Mouse (Mus musculus): ENCODE measurements around the gene Zfpm1. TPM values are rescaled to one million over a fixed set of nuclear protein-coding genes. Genes with fewer than 3 reads are reported as not detected.

The Zfpm1 gene
- polyA plus RNA-seq, 1 experiment from 2014 or later, result 1.00 TPM

- ATAC-seq (ENCODE audit: low FRiP score), result no peak
- 52% methylated on average over 13 of the region's 13 CpGs for WGBS
- no peak overlapping the region for H3K9ac ChIP-seq (replicated peaks)
- peaks cover 27% of the 10 kb centered on the region for H3K4me1 ChIP-seq
- no peak overlapping the region for H3K4me2 ChIP-seq
- H3K27ac ChIP-seq (replicated peaks), result no peak overlapping the region
- H3K27me3 ChIP-seq (replicated peaks), result 0 out of 2 replicates have a peak, but pooled peaks cover 3% of the 10 kb centered on the region
- H3K4me3 ChIP-seq (replicated peaks), result no peak overlapping the region
- no peaks in the 10 kb centered on the region for H3K9me3 ChIP-seq (replicated peaks)
- H3K36me3 ChIP-seq, result no peaks in the 10 kb centered on the region
Observed at GRCm38 (mm10) chr8:122301081-122301480, 19.1 kb downstream of the Zfpm1 start.

DNA sequence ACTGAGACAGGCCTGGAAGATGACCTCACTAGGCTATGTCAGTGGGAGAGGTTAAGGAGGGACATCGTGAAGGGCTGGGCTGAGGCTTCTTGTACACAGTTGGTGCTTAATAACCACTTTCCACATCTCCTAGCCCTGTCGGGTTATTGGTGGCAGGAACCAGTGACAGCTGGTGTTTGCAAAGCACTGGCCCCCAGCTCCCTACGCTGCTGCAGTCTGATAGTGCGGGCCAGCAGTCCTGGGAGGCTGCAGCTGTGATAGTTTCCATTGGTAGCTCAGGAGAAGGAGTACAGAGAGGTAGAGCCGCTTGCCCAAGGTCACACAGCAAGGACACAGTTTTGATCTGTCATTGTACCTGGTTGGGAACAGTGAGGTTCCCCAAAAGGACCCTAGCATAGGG, 19.9 kb downstream of the Zfpm1 start:
- Histone ChIP-seq H3K27me3 (replicated peaks) (0 out of 2 replicates have a peak, but pooled peaks cover 3% of the 10 kb centered on the region), H3K9me3 (replicated peaks) (no peaks in the 10 kb centered on the region), H3K4me3 (replicated peaks) (no peak overlapping the region), H3K27ac (replicated peaks) (no peak overlapping the region), H3K36me3 (no peaks in the 10 kb centered on the region), H3K4me1 (peaks cover 25% of the 10 kb centered on the region), H3K9ac (replicated peaks) (no peak overlapping the region), H3K4me2 (no peak overlapping the region)
- ATAC-seq (ENCODE audit: low FRiP score), result no peak
- WGBS, result 72% methylated on average over 5 of the region's 5 CpGs

DNA sequence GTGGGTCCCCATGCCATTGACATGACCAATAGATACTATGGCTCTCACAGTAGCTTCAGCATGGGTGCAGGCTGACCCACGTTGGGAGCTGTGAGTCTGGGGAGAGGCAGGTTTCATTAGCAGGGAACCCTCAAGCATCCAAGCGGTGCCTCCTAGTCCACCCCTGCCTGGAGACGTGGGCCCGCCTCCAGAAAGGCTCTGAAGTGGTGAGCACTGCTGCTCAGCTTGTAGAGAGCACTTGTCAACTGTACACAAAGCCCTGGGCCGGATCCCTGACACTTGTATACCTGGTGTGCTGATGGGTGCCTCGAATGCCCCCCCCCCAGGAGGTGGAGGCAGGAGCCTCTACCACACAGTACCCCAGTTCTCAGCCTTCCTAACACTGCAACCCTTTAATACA, 21.5 kb downstream of the Zfpm1 start:
- Histone ChIP-seq H3K36me3 (no peaks in the 10 kb centered on the region), H3K9ac (replicated peaks) (no peak overlapping the region), H3K4me2 (no peak overlapping the region), H3K27me3 (replicated peaks) (no peaks in the 10 kb centered on the region), H3K9me3 (replicated peaks) (no peaks in the 10 kb centered on the region), H3K27ac (replicated peaks) (no peak overlapping the region), H3K4me3 (replicated peaks) (no peak overlapping the region), H3K4me1 (peaks cover 34% of the 10 kb centered on the region)
- no peak for ATAC-seq (ENCODE audit: low FRiP score)
- WGBS, result 77% methylated on average over 6 of the region's 6 CpGs

DNA sequence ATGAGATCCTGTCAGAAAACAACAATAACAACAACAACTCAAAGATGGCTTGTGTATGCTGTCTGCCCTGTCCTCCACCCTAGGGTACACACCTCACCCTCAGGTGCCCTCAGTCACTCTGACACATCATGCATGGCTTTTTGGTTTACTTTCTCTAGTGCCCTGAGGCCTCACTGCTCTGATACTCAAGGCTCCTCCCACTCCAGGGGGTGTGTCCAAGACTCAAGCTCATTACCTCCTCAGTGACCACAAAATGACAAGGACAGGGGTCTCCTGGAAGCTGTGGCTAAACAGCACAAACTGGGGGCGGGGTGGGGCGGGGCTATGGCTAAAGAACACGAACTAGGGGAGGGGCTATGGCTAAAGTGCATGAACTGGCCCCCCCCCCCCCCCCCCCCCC, 22.1 kb downstream of the Zfpm1 start:
- Histone ChIP-seq H3K4me2 (no peak overlapping the region), H3K9ac (replicated peaks) (no peak overlapping the region), H3K27ac (replicated peaks) (no peak overlapping the region), H3K4me3 (replicated peaks) (no peak overlapping the region), H3K27me3 (replicated peaks) (no peaks in the 10 kb centered on the region), H3K9me3 (replicated peaks) (no peaks in the 10 kb centered on the region), H3K4me1 (peaks cover 34% of the 10 kb centered on the region), H3K36me3 (no peaks in the 10 kb centered on the region)
- no peak for ATAC-seq (ENCODE audit: low FRiP score)
- 23% methylated on average over 2 of the region's 3 CpGs for WGBS

GRCm38 (mm10) chr8:122306660-122307399, 24.9 kb downstream of the Zfpm1 start:
- Histone ChIP-seq H3K36me3 (no peaks in the 10 kb centered on the region), H3K4me2 (no peak overlapping the region), H3K27me3 (replicated peaks) (no peaks in the 10 kb centered on the region), H3K9me3 (replicated peaks) (no peaks in the 10 kb centered on the region), H3K4me1 (peaks cover 23% of the 10 kb centered on the region), H3K4me3 (replicated peaks) (no peak overlapping the region), H3K27ac (replicated peaks) (no peak overlapping the region), H3K9ac (replicated peaks) (no peak overlapping the region)
- ATAC-seq (ENCODE audit: low FRiP score), result no peak
- WGBS, result 50% methylated on average over 26 of the region's 26 CpGs

- no peak overlapping the region for H3K27ac ChIP-seq (replicated peaks)
- no peak overlapping the region for H3K4me2 ChIP-seq
- no peaks in the 10 kb centered on the region for H3K36me3 ChIP-seq
- no peak for ATAC-seq (ENCODE audit: low FRiP score)
- H3K9ac ChIP-seq (replicated peaks), result no peak overlapping the region
- H3K9me3 ChIP-seq (replicated peaks), result no peaks in the 10 kb centered on the region
- H3K27me3 ChIP-seq (replicated peaks), result no peaks in the 10 kb centered on the region
- H3K4me3 ChIP-seq (replicated peaks), result no peak overlapping the region
- WGBS, result 67% methylated on average over 8 of the region's 8 CpGs
- H3K4me1 ChIP-seq, result peaks cover 15% of the 10 kb centered on the region
Observed at GRCm38 (mm10) chr8:122307836-122308235, 25.9 kb downstream of the Zfpm1 start.

DNA sequence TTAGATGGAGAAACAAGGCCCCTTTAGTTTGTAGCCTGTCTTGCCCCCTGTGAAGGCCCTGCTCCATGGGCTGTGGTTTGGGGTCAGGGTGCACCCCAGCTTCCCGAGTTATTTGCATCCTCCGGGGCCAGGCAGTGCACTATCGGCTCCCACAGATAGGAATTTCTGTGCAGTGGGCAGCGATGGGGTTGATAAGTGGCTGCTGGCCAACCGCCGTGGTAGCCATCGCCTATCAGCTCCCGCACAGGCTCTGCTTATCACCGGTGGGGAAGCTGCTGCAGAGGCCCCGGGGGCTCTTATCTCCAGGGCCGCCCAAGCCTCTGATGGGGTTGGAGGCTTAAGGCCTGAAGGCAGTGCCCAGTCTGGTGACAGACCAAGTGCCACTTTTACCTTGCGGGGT, 27.3 kb downstream of the Zfpm1 start:
- no peak for ATAC-seq (ENCODE audit: low FRiP score)
- Histone ChIP-seq H3K9ac (replicated peaks) (no peak overlapping the region), H3K27ac (replicated peaks) (no peak overlapping the region)

DNA sequence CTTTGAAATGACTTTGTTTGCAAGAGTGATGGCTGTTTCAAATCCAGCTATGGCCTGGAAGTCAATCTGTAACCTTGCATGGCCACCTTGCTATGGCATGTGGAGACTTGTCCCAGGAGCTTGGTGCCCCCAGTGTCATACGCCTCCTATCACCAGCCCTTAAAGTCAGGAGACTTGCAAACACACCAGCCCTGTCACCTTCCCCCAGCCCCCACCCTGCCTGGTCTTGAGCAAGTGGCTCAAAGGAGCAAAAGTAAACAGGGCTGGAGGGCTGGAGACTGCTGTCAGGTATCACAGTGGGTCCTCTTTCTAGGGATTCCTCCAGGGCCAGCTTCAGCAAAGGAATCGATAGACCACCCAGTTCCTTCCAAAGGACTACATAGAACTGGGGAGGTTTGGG, 29.2 kb downstream of the Zfpm1 start:
- H3K4me3 ChIP-seq (replicated peaks), result no peak overlapping the region
- no peak overlapping the region for H3K27ac ChIP-seq (replicated peaks)
- peaks cover 15% of the 10 kb centered on the region for H3K4me1 ChIP-seq
- no peaks in the 10 kb centered on the region for H3K9me3 ChIP-seq (replicated peaks)
- H3K27me3 ChIP-seq (replicated peaks), result no peaks in the 10 kb centered on the region
- WGBS, result 86% methylated on average over 2 of the region's 2 CpGs
- ATAC-seq (ENCODE audit: low FRiP score), result no peak
- no peak overlapping the region for H3K9ac ChIP-seq (replicated peaks)
- H3K4me2 ChIP-seq, result no peak overlapping the region
- no peaks in the 10 kb centered on the region for H3K36me3 ChIP-seq

More for the DNA sequence above, 27.3 kb downstream of the Zfpm1 start:
- no peaks in the 10 kb centered on the region for H3K27me3 ChIP-seq (replicated peaks)
- H3K4me2 ChIP-seq, result no peak overlapping the region
- no peaks in the 10 kb centered on the region for H3K9me3 ChIP-seq (replicated peaks)
- no peak overlapping the region for H3K4me3 ChIP-seq (replicated peaks)
- no peaks in the 10 kb centered on the region for H3K36me3 ChIP-seq
- 85% methylated on average over 12 of the region's 12 CpGs for whole genome bisulfite sequencing
- peaks cover 15% of the 10 kb centered on the region for H3K4me1 ChIP-seq

GRCm38 (mm10) chr8:122312553-122312952, 30.6 kb downstream of the Zfpm1 start:
- H3K4me3 ChIP-seq (replicated peaks), result no peak overlapping the region
- peaks cover 2% of the 10 kb centered on the region; the same call in 1 of the 2 replicates for H3K4me1 ChIP-seq
- ATAC-seq (ENCODE audit: low FRiP score), result no peak
- H3K9me3 ChIP-seq (replicated peaks), result no peaks in the 10 kb centered on the region
- no peaks in the 10 kb centered on the region for H3K27me3 ChIP-seq (replicated peaks)
- no peak overlapping the region for H3K4me2 ChIP-seq
- no peak overlapping the region for H3K9ac ChIP-seq (replicated peaks)
- no peak overlapping the region for H3K27ac ChIP-seq (replicated peaks)
- no peaks in the 10 kb centered on the region for H3K36me3 ChIP-seq
- 85% methylated on average over 2 of the region's 2 CpGs for WGBS

DNA sequence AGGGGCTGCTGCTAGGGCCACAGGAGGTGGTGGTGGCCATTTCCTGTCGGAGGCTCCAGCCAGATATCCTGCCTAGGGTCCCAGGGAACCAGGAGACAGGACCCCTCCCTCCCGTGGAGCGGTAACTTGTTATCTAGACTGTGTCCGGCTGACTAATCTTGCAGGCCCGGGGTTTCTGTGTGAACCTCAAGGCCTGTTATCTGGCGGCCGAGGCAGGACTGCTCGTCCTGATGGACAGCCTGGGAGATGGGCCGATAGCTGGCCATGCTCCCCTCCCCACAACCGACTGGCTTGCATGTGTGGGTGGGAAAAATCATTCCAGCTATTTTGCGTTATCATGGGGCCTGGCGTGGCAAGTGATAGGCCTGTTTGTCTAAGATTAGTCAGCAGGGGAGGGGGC, 31.4 kb downstream of the Zfpm1 start:
- 74% methylated on average over 12 of the region's 12 CpGs for WGBS

DNA sequence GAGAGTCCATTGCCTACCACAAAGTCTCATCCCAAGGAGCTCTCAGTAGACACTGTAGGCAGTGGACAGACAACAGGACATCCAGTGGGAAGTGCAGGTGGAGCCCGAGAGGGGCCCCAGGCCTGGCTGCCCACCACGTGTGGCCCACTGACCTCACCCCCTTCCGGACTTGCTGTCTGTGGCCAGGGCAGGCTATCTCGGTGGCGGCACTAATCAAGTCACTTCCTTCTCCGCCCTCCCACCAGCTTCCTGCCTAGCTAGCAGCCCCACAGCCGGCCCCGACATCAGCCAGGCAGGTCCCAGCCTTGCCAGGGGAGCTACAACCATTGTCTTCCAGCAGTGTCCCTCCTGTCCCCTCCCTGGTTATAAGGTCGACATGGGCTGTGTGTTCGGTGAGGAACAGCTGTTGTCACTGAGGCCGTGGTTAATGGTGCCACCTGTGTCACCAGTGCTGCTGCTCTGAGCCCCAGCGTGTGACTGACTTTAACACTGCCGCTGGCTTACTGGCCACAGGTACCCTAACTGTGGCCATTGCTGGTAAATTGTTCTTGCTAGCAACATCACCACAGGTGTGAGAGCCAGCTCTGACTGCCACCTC, 33.1 kb downstream of the Zfpm1 start:
- no peak for ATAC-seq (ENCODE audit: low FRiP score)
- no peaks in the 10 kb centered on the region for H3K27me3 ChIP-seq (replicated peaks)
- no peak overlapping the region for H3K27ac ChIP-seq (replicated peaks)
- H3K4me3 ChIP-seq (replicated peaks), result no peak overlapping the region
- no peaks in the 10 kb centered on the region for H3K9me3 ChIP-seq (replicated peaks)
- no peaks in the 10 kb centered on the region for H3K4me1 ChIP-seq
- H3K4me2 ChIP-seq, result no peak overlapping the region
- WGBS, result 54% methylated on average over 13 of the region's 13 CpGs
- no peak overlapping the region for H3K9ac ChIP-seq (replicated peaks)
- no peaks in the 10 kb centered on the region for H3K36me3 ChIP-seq

More for the DNA sequence above, 31.4 kb downstream of the Zfpm1 start:
- no peaks in the 10 kb centered on the region for H3K9me3 ChIP-seq (replicated peaks)
- H3K27ac ChIP-seq (replicated peaks), result no peak overlapping the region
- H3K4me2 ChIP-seq, result no peak overlapping the region
- H3K36me3 ChIP-seq, result no peaks in the 10 kb centered on the region
- no peak overlapping the region for H3K4me3 ChIP-seq (replicated peaks)
- H3K4me1 ChIP-seq, result no peaks in the 10 kb centered on the region
- no peak overlapping the region for H3K9ac ChIP-seq (replicated peaks)
- ATAC-seq (ENCODE audit: low FRiP score), result no peak
- H3K27me3 ChIP-seq (replicated peaks), result no peaks in the 10 kb centered on the region

- Histone ChIP-seq H3K27ac (replicated peaks) (no peak overlapping the region), H3K36me3 (no peaks in the 10 kb centered on the region), H3K9me3 (replicated peaks) (no peaks in the 10 kb centered on the region), H3K4me2 (no peak overlapping the region), H3K9ac (replicated peaks) (no peak overlapping the region), H3K4me1 (peaks cover 13% of the 10 kb centered on the region), H3K4me3 (replicated peaks) (no peak overlapping the region), H3K27me3 (replicated peaks) (no peaks in the 10 kb centered on the region)
- WGBS, result 62% methylated on average over 2 of the region's 2 CpGs
- ATAC-seq (ENCODE audit: low FRiP score), result no peak
Observed at GRCm38 (mm10) chr8:122316402-122316801, 34.5 kb downstream of the Zfpm1 start.
